Mouse (Mus musculus) small intestine, adult 2 months (tissue): ENCODE data around the gene Pitx3. TPM values are rescaled to one million over a fixed set of nuclear protein-coding genes. Genes with fewer than 3 reads are reported as not detected.

Experiments used
- H3K27ac ChIP-seq: fragments of 200-500 bp; 2 replicates; pipeline ENCODE4 v1.5.1; 2012; ENCODE audit warnings: low read depth, low read length, control low read depth, inconsistent platforms; ENCODE audit not compliant: insufficient read depth
- H3K27me3 ChIP-seq: fragments of 200-500 bp; 2 replicates; pipeline ENCODE4 v1.6.1; 2012; ENCODE audit warnings: mild to moderate bottlenecking, moderate library complexity, low read length, inconsistent platforms; ENCODE audit not compliant: control insufficient read depth, insufficient read depth
- H3K36me3 ChIP-seq: fragments of 200-500 bp; 2 replicates; pipeline ENCODE4 v1.6.1; 2012; ENCODE audit warnings: mild to moderate bottlenecking, low read length, control low read depth, inconsistent platforms; ENCODE audit not compliant: control insufficient read depth, insufficient read depth
- H3K4me1 ChIP-seq: fragments of 200-500 bp; 2 replicates; pipeline ENCODE4 v1.6.1; 2012; ENCODE audit warnings: low read length, inconsistent platforms, mixed read lengths; ENCODE audit not compliant: control insufficient read depth, insufficient read depth, insufficient read length
- H3K4me3 ChIP-seq: fragments of 200-500 bp; 2 replicates; pipeline ENCODE4 v1.5.1; 2012; ENCODE audit warnings: low read depth, mild to moderate bottlenecking, control low read depth, inconsistent platforms, low read length, moderate library complexity
- CTCF ChIP-seq: fragments of 200-500 bp; IDR thresholded peaks from 2 replicates; pipeline ENCODE4 v1.5.1; 2012; ENCODE audit warnings: low read depth, mild to moderate bottlenecking, control low read depth, inconsistent platforms, low read length, moderate library complexity, mixed read lengths; ENCODE audit not compliant: insufficient replicate concordance, insufficient read length; ENCODE audit errors: extremely low read depth
- POLR2A ChIP-seq: fragments of 200-500 bp; IDR thresholded peaks from 2 replicates; pipeline ENCODE4 v1.6.1; 2012; ENCODE audit warnings: low read depth, mild to moderate bottlenecking, control low read depth, inconsistent platforms, low read length, moderate library complexity
- WGBS: fragments of 180-500 bp; shearing (Covaris S2); methylation state at CpG from one replicate; pipeline ENCODE4 v1.1.7; 2018; 5-methylcytosine and 5-hydroxymethylcytosine counted together
- polyA plus RNA-seq: library from polyadenylated mRNA; depleted of rRNA; stranded (reverse); fragments of >200 nt; gene quantifications from 2 replicates; pipeline ENCODE4 v1.2.3, GENCODE M21; 2012

The Pitx3 gene
- polyA plus RNA-seq, 1 experiment: not detected

- no peak for TF ChIP-seq POLR2A
- TF ChIP-seq CTCF: no peak
- peaks cover 48% of the 10 kb centered on the region for H3K27me3 ChIP-seq
- under 1% methylated on average over 26 of the region's 27 CpGs for WGBS
- no peaks in the 10 kb centered on the region for H3K36me3 ChIP-seq
- H3K27ac ChIP-seq: no peak overlapping the region
- peaks cover 12% of the 10 kb centered on the region for H3K4me1 ChIP-seq
- peak overlapping the region; percentile 58 for H3K4me3 ChIP-seq
Observed at GRCm38 (mm10) chr19:46148372-46148760, 240 bp upstream of the Pitx3 start.

DNA sequence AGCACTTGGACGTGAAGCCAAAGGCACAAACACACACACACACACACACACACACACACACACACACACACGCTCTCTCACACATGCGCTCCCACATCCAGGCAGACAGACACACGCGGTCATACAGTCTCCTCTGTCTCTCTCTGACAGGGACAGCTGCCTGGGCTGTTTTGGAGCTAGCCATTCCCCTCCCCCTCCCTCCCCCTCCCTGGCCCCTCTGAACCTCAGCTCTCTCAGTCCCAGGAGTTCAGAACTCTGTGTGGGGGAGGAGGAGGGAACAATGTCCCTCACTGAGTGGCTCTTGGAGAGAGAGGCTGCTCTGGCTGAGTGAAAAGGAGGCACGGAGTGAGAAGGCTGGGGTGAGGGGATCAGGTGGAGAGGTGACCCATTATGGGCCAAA lies 7.0 kb downstream of the Pitx3 start:
- Histone ChIP-seq H3K27me3 (peaks cover 31% of the 10 kb centered on the region), H3K4me3 (no peak overlapping the region), H3K36me3 (no peaks in the 10 kb centered on the region), H3K27ac (no peak overlapping the region), H3K4me1 (peaks cover 9% of the 10 kb centered on the region)
- no peak for TF ChIP-seq CTCF
- no peak for TF ChIP-seq POLR2A
- 49% methylated on average over 6 of the region's 6 CpGs for WGBS

DNA sequence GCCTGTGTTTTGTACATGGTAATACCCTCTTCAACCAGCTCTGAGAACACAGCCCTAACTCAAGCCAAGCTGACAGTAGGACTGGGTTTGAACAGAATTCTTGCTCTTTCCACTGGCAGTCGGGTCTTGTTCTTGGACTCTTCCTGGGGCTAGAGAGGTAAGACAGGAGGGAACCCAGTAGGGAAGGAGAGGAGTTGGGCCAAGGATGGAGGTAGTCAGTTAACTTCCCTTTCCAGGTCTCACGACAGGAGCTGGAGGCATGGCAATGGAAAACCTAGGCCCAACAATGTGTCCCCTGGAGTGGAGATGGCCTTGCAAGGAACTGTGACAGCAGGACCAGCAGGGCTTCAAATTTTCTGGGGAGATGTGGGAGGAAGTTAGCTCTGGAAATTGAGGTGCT lies 7.8 kb downstream of the Pitx3 start:
- 91% methylated on average over 2 of the region's 2 CpGs for WGBS

GRCm38 (mm10) chr19:46136639-46137580 lies 11.2 kb downstream of the Pitx3 start:
- peaks cover 32% of the 10 kb centered on the region for H3K27me3 ChIP-seq
- H3K27ac ChIP-seq: no peak overlapping the region
- H3K4me3 ChIP-seq: peak overlapping the region; percentile 59
- TF ChIP-seq CTCF (peak; percentile 83), POLR2A (no peak)
- no peaks in the 10 kb centered on the region for H3K36me3 ChIP-seq
- WGBS: 2% methylated on average over 49 of the region's 49 CpGs
- H3K4me1 ChIP-seq: peaks cover 13% of the 10 kb centered on the region

More for the DNA sequence above, 7.8 kb downstream of the Pitx3 start:
- Histone ChIP-seq H3K27ac (no peak overlapping the region), H3K36me3 (no peaks in the 10 kb centered on the region), H3K4me3 (no peak overlapping the region), H3K4me1 (peaks cover 13% of the 10 kb centered on the region), H3K27me3 (peaks cover 28% of the 10 kb centered on the region)
- no peak for TF ChIP-seq POLR2A
- TF ChIP-seq CTCF: no peak

DNA sequence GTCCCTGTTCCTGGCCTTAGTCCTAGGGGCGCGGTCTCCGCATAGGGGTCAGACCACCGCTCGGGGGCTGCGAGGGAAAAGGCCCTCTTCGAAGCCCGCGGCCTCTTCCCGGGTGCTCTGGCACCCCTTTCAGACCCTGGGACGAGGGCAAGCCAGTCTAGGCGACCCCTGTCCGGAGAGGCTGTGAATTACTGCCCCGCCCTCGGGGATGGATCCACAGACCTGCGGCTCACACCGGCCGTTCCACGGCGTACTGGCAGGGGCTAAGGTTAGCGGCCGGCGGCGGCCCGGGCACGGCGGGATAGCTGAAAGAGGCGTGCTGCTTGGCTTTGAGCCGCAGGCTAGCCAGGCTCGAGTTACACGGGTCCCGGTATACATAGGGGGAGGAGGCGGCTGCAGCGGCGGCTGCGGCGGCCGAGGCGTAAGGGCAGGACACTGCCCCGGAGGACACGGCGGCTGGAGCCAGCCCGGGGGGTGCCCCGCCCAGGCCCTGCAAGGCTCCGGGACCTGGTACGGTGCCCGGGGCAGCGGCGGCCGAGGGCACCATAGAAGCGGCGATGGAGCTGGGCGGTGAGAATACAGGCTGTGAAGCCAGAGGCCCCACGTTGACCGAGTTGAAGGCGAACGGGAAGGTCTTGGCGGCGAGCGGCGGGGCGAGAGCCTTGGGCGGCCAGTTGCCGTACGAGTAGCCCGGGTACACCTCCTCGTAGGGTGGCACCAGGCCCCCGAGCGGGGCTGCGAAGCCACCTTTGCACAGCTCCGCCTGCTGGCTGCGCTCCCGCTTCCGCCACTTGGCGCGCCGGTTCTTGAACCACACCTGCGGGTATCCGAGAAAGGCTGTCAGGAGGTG lies 12.1 kb downstream of the Pitx3 start:
- no peak for TF ChIP-seq POLR2A
- TF ChIP-seq CTCF: peak; percentile 59
- Histone ChIP-seq H3K27ac (no peak overlapping the region), H3K4me3 (peak overlapping the region; percentile 59), H3K36me3 (no peaks in the 10 kb centered on the region), H3K4me1 (peaks cover 13% of the 10 kb centered on the region), H3K27me3 (peaks cover 36% of the 10 kb centered on the region)
- WGBS: under 1% methylated on average over 78 of the region's 79 CpGs

DNA sequence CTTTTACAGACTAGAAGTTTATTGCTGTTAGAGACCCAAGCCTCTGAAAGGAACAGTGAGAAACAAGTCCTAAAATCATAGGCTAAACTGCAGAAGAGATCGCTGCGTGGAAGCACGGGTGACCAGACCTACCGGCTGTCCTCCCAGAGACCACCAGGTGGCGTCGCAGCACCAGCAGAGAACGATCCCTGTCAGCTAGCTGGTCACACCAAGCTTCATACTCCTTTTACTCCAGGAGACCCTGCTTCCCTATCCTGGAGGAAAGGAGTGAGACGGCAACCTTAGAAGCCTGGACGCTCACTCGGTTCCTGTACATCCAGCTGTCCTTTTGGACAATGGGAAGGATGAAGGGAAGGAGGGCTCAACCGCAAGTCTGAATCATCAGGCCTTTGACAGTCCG lies 12.8 kb downstream of the Pitx3 start:
- no peak for TF ChIP-seq POLR2A
- TF ChIP-seq CTCF: peak; percentile 98
- Histone ChIP-seq H3K27ac (no peak overlapping the region), H3K27me3 (peaks cover 33% of the 10 kb centered on the region), H3K36me3 (no peaks in the 10 kb centered on the region), H3K4me1 (peaks cover 13% of the 10 kb centered on the region), H3K4me3 (peak overlapping the region; percentile 59)
- 1% methylated on average over 12 of the region's 12 CpGs for WGBS
